Mouse (Mus musculus): ENCODE measurements around the gene Ebi3.
A peak's percentile ranks its signal among the peaks of the same experiment; 100 is the strongest.
"Not testable (repeated sequence)": the region's sequence is repeated elsewhere in the genome, so short reads cannot be mapped to it uniquely, and the experiment has no call there.

The Ebi3 gene

DNA sequence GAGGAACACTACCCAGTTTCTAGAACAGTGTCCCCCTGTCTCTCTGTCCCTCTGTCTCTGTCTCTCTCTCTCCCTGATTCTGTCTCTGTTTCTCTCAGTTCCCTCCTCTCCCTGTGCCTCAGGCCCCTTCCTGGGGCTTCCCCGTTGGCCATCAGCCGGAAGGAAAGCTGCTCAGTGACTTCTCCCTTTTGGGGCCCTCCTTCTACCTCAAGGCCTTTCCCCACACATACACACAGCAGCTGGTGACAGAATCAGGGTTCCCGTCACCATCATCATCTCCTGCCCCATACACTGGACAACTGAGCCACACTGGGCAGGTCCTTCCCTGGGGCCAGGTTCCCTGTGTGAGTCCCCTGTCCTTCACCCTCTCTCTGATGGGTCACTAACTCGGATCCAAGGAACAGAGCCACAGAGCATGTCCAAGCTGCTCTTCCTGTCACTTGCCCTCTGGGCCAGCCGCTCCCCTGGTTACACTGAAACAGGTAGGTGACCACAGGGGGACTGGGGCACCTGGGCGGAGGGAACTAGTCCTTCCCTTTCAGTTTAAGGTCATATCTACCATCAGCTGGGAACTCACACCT, at the start of gene Ebi3:
Gene Ebi3, plus strand, starts transcription at position 194 of the 581 bp plus-strand sequence.
- peak; percentile 30 to 47 for DNase-seq

DNA sequence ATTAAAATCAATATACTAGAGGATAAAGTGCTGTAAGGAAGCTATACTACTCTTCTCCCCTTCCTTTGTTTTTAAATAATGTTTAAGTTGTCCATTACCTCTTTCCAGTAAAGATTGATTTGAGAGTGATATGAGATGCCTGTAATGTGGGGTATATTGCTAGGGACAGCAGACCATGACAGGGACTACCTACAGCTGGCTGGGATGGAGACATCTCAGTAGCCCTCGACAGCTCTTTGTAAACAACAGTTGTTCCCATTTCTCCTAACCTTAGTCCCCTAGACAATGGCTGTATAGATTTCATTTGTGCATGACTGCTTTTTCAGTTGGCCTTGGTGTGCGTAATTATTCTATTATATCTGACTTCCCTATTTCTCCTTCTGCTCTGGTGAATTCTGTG, 49.4 kb upstream of the Ebi3 start:
- DNase-seq = no peak

DNA sequence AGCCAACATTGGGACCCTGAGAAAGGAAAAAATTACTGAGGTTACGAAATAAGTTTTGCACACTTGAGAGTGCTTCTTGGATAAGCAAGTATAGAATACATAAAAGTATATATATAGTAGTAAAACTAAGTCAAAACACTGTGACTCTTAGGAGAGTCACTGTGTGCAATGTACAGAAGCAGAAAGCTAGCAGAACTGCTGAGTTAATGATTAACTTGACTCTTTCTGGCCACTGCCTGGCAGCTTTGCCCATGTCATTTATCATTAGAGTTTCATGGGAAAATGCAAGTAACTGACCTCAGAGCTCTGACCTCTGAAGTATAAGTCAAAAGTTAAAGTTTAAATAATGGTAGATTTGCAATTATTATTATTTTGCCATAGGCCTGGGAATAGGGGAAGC, 48.8 kb upstream of the Ebi3 start:
- DNase-seq = no peak

DNA sequence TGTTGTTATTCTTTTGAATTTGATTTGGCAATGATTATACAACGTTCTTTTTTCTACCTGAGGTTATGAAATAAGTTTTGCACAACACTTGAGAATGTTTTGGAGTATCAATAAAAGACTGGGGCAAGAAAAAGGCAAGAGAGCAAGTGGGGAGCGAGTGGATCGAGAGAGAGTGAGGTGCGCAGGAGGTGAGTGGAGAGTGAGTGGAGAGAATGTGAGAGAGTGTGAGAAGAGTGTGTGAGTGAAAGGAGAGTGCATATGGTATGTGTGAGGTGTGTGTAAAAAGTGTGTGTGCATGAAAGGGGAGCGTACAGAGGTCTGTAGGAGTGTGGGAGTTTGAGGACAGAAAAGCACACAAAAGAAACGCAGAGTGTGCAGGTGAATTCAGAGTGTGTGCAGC, 48.3 kb upstream of the Ebi3 start:
- DNase-seq = no peak

DNA sequence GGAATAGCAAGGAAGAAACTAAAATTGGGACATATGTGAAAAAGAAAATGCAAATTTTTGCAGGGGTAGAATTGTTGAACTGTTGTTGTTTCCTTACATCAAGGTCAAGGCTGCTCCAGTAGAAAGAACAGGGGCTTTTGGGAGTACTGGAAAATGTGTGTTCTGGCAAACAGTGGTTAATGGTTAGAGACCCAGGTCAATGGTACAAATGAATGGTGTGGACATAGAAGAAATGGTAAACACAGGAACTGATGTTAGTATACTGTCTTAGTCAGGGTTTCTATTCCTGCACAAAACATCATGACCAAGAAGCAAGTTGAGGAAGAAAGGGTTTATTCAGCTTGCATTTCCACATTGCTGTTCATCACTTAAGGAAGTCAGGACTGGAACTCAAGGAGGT, 45.8 kb upstream of the Ebi3 start:
- DNase-seq = no peak

DNA sequence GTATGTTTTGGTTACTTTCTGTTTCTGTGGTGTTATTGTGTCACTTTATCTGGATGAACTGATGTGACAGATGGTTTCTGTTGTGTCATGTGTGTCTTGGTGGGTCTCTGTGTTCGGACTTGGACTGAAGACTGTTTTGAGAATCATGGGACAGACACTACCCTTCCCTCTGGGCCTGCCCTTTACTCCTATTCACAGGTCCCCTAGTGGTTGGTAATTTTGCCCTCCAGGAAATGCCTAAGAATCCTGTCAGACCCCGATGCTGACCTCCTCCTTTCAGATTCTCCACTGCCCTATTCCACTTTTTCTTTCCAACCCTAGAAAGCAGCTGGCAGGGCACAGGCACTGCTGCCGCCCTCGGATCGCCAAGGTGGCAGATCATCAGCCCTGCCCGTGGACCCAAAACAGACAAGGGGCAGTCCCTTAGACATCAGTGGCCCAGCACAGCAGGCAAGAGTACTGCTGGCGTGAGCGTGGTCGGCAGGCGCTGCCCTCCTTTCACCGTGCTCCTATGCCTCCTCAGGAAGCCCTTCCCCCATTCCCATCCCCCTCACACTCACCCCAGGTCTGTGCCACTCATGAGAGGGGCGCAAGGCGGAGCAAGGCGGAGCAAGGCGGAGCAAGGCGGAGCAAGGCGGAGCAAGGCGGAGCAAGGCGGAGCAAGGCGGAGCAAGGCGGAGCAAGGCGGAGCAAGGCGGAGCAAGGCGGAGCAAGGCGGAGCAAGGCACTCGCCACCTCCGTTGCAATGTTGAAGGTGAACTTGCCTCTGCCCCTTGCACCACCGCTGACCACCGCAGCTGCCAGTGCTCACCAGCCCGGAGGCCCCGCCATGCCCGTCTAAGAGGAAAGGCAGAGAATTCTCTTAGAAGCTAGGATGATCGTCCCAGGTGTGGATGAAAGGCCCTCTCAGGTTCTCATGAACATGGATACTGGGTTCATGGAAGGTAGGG, 20.6 kb upstream of the Ebi3 start:
- peak; percentile 63 to 70 for DNase-seq

DNA sequence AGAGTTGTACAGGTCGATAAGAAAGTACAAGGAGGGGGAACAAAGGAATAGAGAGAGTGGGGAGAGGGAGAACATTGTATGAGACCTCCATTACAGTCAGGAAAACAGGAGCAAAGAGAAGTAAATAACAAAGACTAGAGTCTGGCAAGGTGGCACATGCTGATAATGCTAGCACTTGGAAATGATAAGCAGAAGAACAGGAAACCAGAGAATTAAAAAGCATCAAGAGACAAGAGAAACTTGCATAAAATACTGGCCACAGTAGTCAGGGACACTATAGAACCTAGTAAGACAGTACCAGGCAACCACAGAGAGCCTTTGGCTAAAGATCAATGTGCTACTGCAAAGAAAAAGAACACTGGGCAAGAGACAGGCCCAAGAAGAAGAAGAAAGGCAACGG, 19.8 kb upstream of the Ebi3 start:
- no peak for DNase-seq

DNA sequence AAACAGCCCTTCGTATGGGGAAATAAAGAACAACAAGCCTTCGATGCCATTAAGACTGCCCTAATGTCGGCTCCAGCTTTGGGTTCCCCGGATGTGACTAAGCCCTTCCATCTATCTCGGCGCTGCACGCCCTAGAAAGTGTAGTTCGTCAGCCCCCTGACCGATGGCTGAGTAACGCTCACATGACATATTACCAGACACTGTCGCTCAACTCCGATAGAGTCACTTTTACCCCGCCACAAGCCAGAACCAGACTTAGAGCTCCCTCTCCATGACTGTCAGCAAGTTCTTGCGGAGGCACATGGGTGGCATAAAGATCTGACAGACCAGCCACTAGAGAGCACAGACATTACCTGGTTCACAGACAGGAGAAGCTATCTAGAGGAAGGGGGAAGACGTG, 19.2 kb upstream of the Ebi3 start:
- DNase-seq = no peak

DNA sequence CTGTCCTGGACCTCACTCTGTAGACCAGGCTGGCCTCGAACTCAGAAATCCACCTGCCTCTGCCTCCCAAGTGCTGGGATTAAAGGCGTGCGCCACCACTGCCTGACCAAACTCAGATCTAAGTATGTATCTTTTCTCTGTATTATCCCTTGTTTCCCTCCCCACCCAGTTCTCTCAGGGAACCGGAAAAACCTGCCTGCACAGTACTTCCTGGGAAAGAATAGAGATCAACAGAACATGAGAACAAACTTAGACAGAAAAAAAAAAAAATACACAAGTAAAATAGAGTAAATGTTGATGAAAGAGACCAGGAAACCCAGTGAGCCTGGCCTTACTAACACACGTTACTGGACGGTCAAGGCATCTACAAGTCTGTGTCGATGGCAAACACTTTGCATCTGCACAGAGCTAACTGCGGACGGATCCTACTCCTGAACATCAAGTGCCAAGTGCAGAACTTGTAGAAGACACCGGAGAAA, 8.0 kb upstream of the Ebi3 start:
- not testable (repeated sequence) for DNase-seq

DNA sequence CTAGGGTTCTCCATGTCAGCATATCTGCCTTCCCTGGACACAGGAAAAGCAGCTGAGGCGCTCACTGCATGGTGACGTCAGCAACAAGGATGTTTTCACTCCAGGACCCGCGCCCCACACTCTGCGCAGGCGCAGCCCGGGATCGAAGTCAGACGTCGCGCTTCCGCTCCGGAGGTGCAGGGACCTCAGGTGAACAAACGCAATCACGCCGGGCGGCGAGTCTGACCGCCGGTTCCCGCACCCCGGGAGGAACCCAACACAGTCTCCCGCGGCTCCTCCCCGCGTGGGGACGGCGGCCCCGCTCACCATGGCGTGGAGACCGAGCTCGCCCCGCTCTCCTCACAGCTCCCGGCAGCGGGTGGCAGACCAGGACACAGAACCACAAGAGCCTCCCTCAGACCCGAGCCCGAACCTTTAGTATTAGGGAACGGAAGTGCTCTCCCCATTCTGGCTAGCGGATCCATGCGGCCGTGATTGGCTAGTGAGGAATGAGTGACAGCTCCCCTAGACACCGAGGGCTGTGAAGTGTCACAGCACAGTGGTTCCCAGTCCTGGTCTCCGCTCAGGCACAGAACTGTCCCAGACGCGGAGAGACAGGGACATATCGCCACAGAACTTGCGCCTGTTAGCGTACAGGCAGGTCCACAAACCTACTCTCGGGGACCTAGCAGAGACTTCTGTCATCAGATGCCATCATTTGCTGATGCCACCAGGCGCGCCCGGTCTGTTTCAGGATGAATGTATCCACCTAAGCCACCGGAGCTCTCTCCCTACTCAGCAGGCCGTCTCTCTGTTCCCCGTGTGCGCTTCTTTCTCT, 7.4 kb upstream of the Ebi3 start:
- peak; percentile 82 to 84 for DNase-seq

DNA sequence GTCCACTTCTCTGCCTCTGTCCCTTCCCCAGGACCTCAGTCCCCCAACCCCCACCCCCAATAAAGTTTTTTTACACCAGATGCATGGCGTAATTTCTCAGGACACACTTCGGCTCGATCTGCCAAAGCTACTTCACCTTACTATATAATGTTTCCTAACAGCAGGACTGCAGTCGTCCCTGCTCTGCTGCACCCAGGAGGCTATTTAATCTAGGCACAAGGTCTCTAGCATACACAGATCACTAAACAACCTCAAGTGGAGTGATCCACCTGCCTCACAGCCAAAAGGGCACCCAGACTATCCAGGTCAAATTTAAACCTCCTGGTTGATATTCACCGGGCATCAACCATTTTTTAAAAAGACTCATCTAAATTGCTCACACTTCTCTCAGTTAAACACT, 6.7 kb upstream of the Ebi3 start:
- DNase-seq = no peak

DNA sequence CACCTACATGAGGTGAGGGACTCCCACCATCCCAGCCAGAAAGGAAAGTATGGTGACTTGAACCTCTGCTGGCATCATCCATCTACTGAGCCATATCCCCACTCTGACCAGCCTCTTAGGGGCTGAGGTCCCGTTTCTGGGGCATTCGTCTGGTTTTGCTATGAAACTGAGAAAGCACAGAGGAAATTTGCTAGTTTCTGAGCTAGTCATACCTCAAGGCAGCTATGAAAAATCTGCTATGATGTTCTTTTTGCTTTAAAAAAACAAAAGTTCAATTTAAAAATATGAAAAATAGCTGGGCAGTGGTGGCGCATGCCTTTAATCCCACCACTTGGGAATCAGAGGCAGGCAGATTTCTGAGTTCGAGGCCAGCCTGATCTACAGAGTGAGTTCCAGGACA, 3.8 kb upstream of the Ebi3 start:
- no peak for DNase-seq

DNA sequence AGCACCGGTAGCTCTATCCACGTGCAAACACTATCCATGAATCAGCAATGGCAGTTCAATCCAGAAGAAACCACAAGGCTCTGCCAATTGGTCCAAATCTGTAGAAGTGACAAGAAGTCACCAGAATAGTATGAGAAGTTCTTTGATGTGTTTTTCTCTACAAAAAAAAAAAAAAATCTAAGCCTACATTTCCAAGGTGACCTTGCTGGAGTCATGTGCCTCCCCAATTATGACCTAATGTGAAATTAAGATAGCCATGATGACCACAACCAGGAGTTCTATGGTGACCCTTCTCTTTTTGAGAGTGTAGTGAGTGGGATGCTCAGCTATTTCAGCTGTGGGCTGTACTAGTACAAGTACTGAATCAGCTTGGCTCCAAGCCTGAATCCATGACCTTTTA, 3.0 kb upstream of the Ebi3 start, which contains the start of gene Zfp119b:
Gene Zfp119b, minus strand, starts transcription at position 101 of the 400 bp plus-strand sequence.
- DNase-seq = no peak

DNA sequence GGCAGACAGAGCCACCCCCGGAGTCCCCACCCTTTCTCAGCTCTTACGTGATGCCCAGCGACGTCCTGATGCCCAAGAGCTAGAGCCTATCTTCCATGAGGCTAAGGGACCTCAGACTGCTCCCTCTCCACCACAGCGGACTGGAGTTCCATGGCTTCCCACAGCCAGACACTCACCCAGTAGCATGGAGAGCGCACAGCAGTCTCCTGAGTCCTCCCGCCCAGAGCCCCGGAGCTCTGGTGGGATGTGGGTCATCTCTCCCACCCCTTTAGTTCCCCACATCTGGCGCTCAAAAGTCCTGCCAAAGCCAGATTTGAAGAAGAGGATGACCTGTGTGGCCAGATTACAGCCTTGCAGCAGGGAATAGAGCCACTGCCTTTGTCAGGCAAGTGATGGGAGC, 1.8 kb upstream of the Ebi3 start:
- DNase-seq = no peak

DNA sequence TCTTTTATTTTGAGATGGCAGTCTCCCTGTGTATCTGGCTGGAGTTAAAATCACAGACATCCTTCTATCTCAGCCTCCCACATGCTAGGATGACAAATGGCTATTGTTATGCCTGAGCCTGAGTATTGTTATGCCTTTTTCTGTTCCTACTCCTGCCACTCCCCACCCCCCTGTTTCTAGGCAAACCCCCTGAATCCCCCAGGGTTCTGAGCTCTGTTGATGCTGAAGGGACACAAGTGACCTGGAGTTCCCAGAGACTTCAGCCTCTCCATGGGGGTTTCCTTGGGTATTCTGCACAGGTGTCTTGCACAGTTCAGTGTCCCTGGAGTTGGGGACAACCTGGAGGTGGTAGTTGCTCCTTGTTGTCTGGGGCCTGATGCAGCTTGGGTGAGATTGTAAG, 399 bp upstream of the Ebi3 start:
- DNase-seq = no peak

DNA sequence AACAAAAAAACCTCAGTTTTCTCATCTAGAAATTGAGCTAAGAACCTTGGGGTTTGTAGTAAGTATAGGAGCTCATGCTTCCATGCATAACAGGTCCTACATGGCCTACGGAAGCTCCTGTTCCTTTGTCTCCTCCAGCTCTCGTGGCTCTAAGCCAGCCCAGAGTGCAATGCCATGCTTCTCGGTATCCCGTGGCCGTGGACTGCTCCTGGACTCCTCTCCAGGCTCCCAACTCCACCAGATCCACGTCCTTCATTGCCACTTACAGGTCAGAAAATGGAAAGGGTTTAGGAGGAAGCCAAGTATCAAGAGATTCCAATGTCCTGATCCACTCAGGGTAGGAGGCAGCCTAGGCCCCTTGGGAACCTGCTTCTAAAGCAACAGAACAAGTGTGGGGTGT, 1.3 kb downstream of the Ebi3 start:
- DNase-seq = no peak

DNA sequence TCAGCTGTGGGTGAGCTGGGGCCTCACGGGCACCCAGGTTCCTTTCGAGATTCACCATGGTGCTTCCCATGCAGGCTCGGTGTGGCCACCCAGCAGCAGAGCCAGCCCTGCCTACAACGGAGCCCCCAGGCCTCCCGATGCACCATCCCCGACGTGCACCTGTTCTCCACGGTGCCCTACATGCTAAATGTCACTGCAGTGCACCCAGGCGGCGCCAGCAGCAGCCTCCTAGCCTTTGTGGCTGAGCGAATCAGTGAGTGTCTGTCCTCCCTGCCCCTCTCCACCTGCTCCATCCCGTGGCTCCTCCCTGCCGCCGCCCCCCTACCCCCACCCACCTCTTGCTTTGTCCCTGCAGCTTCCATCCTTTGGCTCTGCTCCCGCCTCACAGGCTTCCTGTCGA, 1.8 kb downstream of the Ebi3 start:
- DNase-seq = no peak

DNA sequence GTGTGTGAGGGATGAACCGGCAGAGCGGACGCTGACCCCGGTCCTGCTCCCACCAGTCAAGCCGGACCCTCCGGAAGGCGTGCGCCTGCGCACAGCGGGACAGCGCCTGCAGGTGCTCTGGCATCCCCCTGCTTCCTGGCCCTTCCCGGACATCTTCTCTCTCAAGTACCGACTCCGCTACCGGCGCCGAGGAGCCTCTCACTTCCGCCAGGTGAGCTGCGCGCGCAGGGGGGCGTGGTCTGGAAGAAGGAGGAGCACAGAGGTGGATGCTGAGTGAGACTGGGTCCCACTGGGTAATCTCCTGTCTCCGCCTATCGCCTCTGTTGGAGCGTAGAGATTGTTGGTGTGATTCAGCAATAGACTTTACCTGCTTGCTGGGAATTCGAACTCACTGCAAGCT, 3.7 kb downstream of the Ebi3 start:
- peak; percentile 34 to 44 for DNase-seq

DNA sequence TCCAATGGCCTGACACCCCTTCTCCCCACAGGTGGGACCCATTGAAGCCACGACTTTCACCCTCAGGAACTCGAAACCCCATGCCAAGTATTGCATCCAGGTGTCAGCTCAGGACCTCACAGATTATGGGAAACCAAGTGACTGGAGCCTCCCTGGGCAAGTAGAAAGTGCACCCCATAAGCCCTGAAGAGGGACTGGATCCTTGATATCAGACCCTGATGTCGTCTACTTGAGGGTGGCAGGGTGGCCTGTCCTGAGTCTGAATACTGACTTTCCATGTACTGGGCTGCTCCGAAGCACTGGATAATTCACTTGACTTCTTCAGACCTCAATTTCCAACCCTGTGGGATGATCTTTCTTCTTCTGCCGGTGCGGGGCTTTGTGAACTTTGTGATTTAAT, 4.2 kb downstream of the Ebi3 start:
- no peak for DNase-seq

DNA sequence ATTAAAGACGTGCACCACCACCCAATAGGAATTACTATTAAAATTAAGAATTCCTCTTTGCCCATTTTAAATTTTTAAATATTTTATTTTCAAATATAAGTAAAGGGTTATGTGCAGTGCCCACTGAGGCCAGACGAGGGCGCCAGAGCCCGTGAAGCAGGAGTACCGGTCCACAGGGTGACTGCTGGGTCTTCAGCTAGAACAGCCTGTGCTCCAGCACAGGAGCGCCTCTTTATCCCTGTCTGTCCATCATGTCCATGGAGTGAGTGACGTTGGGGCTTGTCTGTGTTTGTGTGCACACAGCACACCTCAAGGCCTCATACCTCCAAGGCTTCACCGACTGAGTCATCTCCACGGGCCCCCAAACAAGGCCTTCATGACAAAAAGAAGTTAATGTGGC, 4.7 kb downstream of the Ebi3 start:
- DNase-seq = peak; percentile 84

DNA sequence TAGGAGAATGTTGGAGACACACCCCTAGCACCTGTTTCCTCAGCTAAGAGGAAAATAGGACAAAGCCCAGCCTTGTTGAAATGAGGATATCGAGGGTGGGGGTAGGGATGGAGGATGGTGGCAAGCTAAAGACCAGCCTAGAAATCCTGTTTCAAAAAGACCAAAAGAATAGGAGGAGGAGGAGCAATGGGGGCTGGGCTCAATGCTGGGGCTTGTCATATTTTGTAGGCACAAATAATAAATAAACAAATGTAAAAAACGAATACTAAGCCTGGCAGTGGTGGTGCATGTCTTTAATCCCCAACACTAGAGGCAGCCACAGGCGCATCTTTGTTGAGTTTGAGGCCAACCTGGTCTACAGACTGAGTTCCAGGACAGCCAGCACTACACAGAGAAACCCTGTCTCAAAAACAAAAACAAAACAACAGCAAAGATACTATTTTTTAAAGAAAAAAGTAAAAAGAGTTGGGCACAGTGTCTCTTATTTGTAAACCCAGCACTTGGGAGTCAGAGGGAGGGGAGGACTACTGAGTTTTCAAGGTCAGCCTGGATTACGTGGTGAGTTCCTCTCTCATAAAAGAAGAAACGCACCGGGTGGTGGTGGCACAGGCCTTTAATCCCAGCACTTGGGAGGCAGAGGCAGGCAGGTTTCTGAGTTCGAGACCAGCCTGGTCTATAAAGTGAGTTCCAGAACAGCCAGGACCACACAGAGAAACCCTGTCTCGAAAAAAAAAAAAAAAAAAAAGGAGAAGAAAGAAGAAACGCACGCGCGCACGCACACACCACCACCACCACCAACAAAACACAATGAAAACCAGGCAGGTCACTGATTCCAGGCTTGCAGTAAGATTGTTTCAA, 5.5 kb downstream of the Ebi3 start:
- DNase-seq = no peak

DNA sequence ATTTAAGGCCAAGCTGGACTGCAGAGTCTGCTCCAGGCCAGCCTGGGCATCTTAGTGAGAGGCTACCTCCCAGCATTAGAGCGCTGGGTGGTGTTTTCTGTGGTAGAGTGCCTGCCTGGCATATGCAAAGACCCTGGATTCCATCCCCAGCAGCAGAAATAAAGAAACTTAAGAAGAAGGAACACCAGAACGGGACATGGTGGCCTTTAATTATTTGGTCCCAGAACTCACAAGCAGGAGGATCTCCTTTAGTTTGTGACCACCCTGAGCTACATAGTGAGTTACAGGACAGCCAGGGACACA, 6.1 kb downstream of the Ebi3 start:
- DNase-seq = no peak
